Mouse (Mus musculus) midbrain, embryonic 15.5 days (tissue): Measurements from ENCODE around the gene Sapcd1. TPM values are rescaled to one million over a fixed set of nuclear protein-coding genes. Genes with fewer than 3 reads are reported as not detected.

Experiments
- ATAC-seq: fragments of 200-750 bp; cut with Nextera tagmentation; replicated peaks from 2 replicates; pipeline ENCODE4 v1.8.0; 2017; ENCODE audit warnings: moderate TSS enrichment
- H3K27ac ChIP-seq: fragments of 300-500 bp; sonication (generic); 2 replicates; pipeline ENCODE4 v1.5.1; 2015; ENCODE audit warnings: mild to moderate bottlenecking, inconsistent platforms
- H3K27me3 ChIP-seq: fragments of 300-500 bp; sonication (generic); replicated peaks from 2 replicates; pipeline ENCODE4 v1.6.1; 2015; ENCODE audit warnings: inconsistent platforms
- H3K36me3 ChIP-seq: fragments of 300-500 bp; sonication (generic); replicated peaks from 2 replicates; pipeline ENCODE4 v1.6.1; 2015; ENCODE audit warnings: inconsistent platforms
- H3K4me1 ChIP-seq: fragments of 300-500 bp; sonication (generic); 2 replicates; pipeline ENCODE4 v1.6.1; 2015; ENCODE audit warnings: inconsistent platforms
- H3K4me2 ChIP-seq: fragments of 300-500 bp; sonication (generic); 2 replicates; pipeline ENCODE4 v1.6.1; 2015; ENCODE audit warnings: inconsistent platforms, mild to moderate bottlenecking, moderate library complexity
- H3K4me3 ChIP-seq: fragments of 300-500 bp; sonication (generic); 2 replicates; pipeline ENCODE4 v1.5.1; 2015; ENCODE audit warnings: mild to moderate bottlenecking, inconsistent platforms
- H3K9ac ChIP-seq: fragments of 300-500 bp; sonication (generic); 2 replicates; pipeline ENCODE4 v1.6.1; 2015; ENCODE audit warnings: mild to moderate bottlenecking, inconsistent platforms
- H3K9me3 ChIP-seq: fragments of 300-500 bp; sonication (generic); 2 replicates; pipeline ENCODE4 v1.6.1; 2016; ENCODE audit warnings: inconsistent platforms
- whole genome bisulfite sequencing: fragments of 180-500 bp; shearing (Covaris S2); methylation state at CpG from one replicate; pipeline ENCODE4 v1.1.7; 2015; ENCODE audit warnings: mixed read lengths; 5-methylcytosine and 5-hydroxymethylcytosine counted together
- polyA plus RNA-seq: library from polyadenylated mRNA; unstranded; fragments of >200 nt; fragmentation: Nextera tagmentation; extraction: Ambion mirVana; gene quantifications from 2 replicates; pipeline ENCODE4 v1.2.1, GENCODE M21; 2015

Gene Sapcd1
- polyA plus RNA-seq = 2.5 and 2.7 TPM in 2 replicates

DNA sequence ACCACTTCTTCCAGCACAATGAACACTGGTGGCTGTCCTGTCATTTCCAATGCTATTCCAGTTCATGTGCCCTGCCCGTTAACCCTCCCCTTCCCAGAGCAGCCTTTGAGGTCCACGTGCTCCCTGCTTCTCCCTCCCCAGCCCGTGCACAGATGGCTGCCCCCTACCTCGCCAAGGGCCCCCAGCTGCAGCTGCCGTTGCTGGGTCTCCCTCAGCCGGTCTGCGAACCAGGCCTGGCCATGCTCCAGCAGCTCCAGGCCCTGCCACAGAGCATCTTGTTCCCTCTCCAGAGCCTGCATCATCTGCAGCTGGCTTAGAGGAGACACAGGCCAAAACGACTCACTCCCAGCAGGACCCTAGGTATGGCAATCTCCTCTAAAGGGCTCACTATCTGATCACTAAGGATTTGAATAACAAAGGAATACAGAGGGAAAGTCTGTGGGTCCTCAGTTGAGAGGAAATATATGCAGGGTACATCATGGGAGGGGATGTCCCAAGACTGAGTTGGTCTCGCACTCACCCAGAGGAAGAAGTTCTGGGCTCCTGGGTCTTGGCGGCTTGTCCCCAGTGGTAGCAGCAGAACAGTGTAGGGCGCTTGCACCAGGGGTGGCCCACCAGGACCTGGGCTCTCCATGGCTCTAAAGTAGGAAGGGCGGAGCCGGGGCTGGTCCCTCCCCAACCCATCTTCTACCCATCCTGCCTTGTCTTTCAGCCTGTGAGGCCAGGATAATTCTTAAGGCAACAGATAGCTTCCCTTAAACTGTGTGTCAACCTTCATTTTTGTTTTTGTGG is at the start of gene Sapcd1:
TSS of gene Sapcd1 (minus strand) at position 740 of the 792 bp plus-strand sequence.
- 0 out of 2 replicates have a peak within 1 kb of the TSS, but pooled peaks have one; percentile 3 for H3K9ac ChIP-seq
- H3K36me3 ChIP-seq = no peaks in the 10 kb centered on the region
- peak; percentile 51; the same call in 1 of the 2 replicates for ATAC-seq
- no peak within 1 kb of the TSS for H3K4me2 ChIP-seq
- H3K27ac ChIP-seq = peak within 1 kb of the TSS; percentile 49
- WGBS = 30% methylated on average over 13 of the region's 13 CpGs
- no peaks in the 10 kb centered on the region for H3K9me3 ChIP-seq
- no peak within 1 kb of the TSS for H3K4me3 ChIP-seq
- peaks cover 9% of the 10 kb centered on the region for H3K4me1 ChIP-seq
- H3K27me3 ChIP-seq = no peaks in the 10 kb centered on the region

DNA sequence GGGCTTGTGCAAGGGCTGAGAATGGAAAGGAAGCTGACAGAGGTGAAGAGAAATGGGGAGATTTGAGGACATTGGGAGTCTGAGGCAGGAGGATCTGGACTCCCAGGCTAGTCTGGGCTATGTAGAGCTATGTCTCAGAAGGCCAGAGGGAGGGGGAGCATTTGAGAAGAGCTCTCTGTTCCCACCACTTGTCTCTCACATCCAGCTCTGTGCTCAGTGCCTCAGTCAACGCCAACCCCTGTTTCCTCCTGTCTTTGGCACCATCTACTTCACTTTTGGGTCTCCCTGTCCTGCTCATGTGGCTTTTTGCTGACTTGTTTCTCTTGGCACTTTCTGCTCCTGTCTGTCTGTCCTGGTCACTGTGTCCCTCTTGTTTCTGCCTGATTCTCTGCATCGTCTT is 49.5 kb upstream of the Sapcd1 start:
- ATAC-seq = no peak
- H3K4me2 ChIP-seq = peak overlapping the region; percentile 43; the same call in 1 of the 2 replicates
- no peaks in the 10 kb centered on the region for H3K36me3 ChIP-seq
- H3K27me3 ChIP-seq = no peaks in the 10 kb centered on the region
- no peak overlapping the region for H3K27ac ChIP-seq
- WGBS = 41% methylated on average over 2 of the region's 2 CpGs
- H3K4me1 ChIP-seq = peaks cover 11% of the 10 kb centered on the region; the same call in 1 of the 2 replicates
- no peak overlapping the region for H3K9ac ChIP-seq
- peak overlapping the region; percentile 21; the same call in 1 of the 2 replicates for H3K4me3 ChIP-seq
- H3K9me3 ChIP-seq = no peaks in the 10 kb centered on the region

DNA sequence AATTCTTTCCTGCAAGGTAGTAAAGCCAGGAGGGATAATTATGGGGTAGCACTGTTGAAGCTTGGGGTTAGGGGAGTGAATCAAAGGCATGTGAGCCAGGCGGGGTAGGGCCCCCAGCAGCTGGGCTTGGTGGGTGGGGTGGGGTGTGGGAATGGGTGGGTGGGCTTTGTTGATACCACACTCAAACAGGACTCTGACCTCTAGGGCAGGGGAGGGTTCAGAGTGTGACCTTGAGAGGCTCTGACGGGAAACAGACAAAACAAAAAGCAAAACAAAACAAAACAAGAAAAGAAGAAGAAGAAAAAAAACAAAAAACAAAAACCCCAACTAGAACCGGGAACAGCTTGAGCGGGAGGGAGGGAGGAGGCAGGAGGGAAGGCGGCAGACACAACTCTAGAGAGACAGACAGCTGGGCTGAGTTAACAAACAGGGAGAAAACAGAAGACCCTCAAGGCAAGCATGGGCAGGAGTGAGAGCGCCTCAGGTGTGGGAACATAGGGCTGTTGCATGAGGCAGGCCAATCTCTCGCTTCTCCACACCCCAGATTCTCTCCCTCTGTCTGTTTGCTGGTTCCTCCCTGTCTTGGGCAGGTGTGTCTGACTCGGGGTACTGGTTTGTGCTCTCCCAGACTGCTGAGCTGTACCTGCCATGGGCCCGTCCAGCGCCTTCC is 48.8 kb upstream of the Sapcd1 start, which contains the start of gene Ly6g6e:
TSS of gene Ly6g6e (plus strand) at position 396 of the 670 bp plus-strand sequence.
- H3K4me2 ChIP-seq = peak within 1 kb of the TSS; percentile 43
- 36% methylated on average over 10 of the region's 10 CpGs for WGBS
- no peak for ATAC-seq
- H3K4me3 ChIP-seq = peak within 1 kb of the TSS; percentile 21
- H3K9me3 ChIP-seq = no peaks in the 10 kb centered on the region
- no peaks in the 10 kb centered on the region for H3K27me3 ChIP-seq
- H3K27ac ChIP-seq = no peak within 1 kb of the TSS
- no peaks in the 10 kb centered on the region for H3K36me3 ChIP-seq
- peaks cover 11% of the 10 kb centered on the region; the same call in 1 of the 2 replicates for H3K4me1 ChIP-seq
- no peak within 1 kb of the TSS; the same call in 1 of the 2 replicates for H3K9ac ChIP-seq

DNA sequence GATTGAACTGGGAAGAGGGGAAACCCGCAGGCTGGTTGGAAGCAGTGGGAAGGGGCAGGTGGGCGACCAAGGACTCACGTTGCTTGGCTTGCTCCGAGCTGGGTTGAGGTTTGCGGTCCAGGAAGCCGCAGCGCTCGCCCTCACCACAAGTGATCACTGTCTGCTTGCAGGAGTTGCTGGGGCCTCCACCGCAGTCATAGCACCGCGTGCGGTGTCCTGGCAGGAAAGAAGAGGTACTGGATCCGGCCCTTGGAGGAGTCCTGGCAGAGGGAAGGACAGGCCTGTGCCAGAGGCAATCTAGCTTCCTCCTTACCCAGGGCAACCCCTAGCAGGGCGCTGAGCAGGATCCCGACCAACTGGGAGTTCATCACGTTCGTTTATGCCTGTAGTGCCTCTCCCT is 46.3 kb upstream of the Sapcd1 start:
- ATAC-seq = no peak
- WGBS = 57% methylated on average over 17 of the region's 17 CpGs
- Histone ChIP-seq H3K36me3 (no peaks in the 10 kb centered on the region), H3K27ac (no peak overlapping the region), H3K9me3 (no peaks in the 10 kb centered on the region), H3K4me1 (peaks cover 11% of the 10 kb centered on the region; the same call in 1 of the 2 replicates), H3K27me3 (no peaks in the 10 kb centered on the region), H3K4me2 (no peak overlapping the region), H3K4me3 (no peak overlapping the region), H3K9ac (no peak overlapping the region)

DNA sequence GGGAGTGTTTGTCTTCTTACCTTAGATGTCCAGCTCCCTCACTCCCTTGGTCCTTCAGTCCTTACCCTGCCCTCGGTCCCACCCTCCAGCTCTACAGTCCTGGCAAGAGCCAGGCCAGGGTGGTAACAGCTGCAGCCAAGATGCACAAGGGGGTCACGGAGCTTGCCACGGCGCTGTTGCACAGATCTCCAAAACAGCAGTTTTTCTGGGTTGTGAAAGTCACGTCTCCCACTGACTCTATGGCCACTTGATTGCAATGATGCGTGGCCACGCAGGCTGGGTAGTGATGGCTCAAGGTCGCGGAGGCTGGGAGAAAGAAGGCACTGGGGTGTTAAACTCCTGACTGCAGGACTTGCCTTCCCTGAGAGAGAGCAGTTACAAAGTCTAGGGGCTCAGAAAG is 43.6 kb upstream of the Sapcd1 start:
- no peak overlapping the region for H3K4me3 ChIP-seq
- no peaks in the 10 kb centered on the region for H3K4me1 ChIP-seq
- no peak overlapping the region for H3K9ac ChIP-seq
- 85% methylated on average over 9 of the region's 9 CpGs for WGBS
- H3K4me2 ChIP-seq = no peak overlapping the region
- no peak overlapping the region for H3K27ac ChIP-seq
- H3K9me3 ChIP-seq = no peaks in the 10 kb centered on the region
- peaks cover 8% of the 10 kb centered on the region; the same call in 1 of the 2 replicates for H3K27me3 ChIP-seq
- no peak for ATAC-seq
- H3K36me3 ChIP-seq = no peaks in the 10 kb centered on the region

DNA sequence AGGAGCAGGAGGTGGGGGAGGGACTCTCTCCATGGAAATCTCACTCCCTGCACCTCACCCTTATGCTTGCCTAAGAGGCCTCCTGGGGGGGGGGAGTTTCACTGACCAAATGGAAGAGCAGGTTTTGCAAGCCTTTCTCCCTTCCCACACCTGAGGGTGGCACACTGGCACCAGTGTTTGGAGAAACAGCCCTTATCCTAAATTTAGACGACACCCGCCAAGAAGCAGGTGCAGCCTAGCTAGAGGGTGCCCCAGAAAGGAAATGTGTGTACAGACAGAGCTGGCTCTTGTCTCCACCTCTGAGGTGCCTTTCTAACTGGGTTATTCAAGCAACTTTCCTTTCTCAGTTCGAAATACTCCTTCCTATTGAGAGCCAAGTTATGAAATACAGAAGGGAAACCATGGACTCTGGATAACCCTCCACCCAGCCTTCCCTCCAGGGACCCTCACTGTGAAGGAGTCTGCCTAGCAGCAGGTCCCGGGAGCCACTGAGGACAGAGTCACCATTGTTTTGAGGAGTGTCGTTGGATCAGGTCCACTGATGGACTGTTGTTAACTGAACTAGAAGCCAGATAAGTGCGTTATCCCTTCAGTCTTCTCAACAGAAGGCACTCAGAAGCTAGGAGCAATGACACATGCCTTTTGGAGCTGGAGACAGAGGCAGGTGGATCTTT is 42.9 kb upstream of the Sapcd1 start:
- H3K4me1 ChIP-seq = peaks cover under 1% of the 10 kb centered on the region; the same call in 1 of the 2 replicates
- H3K27ac ChIP-seq = no peak overlapping the region
- H3K27me3 ChIP-seq = peaks cover 14% of the 10 kb centered on the region
- no peak overlapping the region for H3K4me2 ChIP-seq
- H3K4me3 ChIP-seq = no peak overlapping the region
- WGBS = 68% methylated on average over 6 of the region's 6 CpGs
- H3K9me3 ChIP-seq = no peaks in the 10 kb centered on the region
- H3K9ac ChIP-seq = no peak overlapping the region
- no peak for ATAC-seq
- no peaks in the 10 kb centered on the region for H3K36me3 ChIP-seq

DNA sequence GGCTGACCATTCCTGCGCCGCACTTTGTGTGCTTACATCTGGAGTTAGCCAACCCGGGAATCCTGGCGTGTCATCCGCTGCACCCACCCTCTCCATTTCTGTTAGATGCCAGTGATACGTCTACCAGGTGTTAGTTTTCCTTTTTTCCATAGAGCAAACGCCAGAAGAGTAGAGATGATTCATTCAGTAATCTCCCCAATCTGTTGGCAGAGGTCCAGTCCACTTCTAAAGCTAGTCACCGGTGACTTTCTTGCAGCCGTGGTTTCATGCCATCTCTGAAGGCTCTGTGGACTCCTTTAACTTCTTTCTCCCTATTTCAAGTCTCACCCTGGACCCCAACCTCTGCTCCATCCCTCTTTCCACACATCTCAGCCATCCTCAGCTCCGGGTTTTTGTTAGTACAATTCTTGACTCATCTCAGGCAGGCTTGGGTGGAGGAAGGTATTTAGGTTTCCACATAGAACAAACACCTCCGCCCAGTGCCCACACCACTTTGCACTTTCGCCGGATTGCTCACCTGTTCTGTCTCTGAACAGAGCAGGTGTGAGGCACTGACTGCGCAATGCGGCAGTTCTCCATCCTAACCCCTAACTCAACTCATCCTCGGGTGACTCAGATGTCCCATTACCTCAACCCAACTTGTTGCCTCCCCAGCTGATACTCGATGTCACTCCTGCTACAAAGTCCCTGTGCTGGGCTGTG is 40.5 kb upstream of the Sapcd1 start:
- 86% methylated on average over 17 of the region's 17 CpGs for WGBS
- no peak for ATAC-seq

DNA sequence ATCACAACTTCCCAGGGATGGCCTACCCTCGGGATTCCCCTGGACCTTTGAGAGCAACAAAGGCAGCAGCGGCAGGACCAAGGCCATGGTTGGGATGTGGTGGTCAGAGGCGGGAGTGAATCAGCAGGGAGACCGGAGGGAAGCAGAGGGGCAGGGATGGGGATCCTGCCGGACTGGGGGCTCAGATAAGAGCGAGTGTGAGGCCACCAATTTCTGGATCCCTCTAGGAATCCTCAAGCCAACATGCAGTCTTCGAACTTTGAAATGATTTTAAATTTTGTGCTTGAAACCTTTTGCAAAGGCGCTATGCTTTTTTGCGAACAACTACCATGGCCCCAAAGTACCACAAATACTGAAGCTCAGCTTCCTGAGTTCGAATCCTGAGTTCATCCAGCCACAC is 38.3 kb upstream of the Sapcd1 start, which contains the start of gene Mpig6b:
TSS of gene Mpig6b (minus strand) at position 101 of the 400 bp plus-strand sequence.
- Histone ChIP-seq H3K4me3 (peak within 1 kb of the TSS; percentile 13), H3K9me3 (no peaks in the 10 kb centered on the region), H3K4me2 (peak within 1 kb of the TSS; percentile 43), H3K9ac (peak within 1 kb of the TSS; percentile 26; the same call in 1 of the 2 replicates), H3K36me3 (peaks cover 4% of the 10 kb centered on the region; the same call in 1 of the 2 replicates), H3K27me3 (peaks cover 41% of the 10 kb centered on the region), H3K27ac (no peak within 1 kb of the TSS), H3K4me1 (peaks cover 10% of the 10 kb centered on the region; the same call in 1 of the 2 replicates)
- WGBS = 46% methylated on average over 10 of the region's 10 CpGs
- ATAC-seq = no peak

More for the DNA sequence above, 40.5 kb upstream of the Sapcd1 start:
- Histone ChIP-seq H3K4me1 (peaks cover 10% of the 10 kb centered on the region; the same call in 1 of the 2 replicates), H3K9ac (no peak overlapping the region), H3K9me3 (no peaks in the 10 kb centered on the region), H3K36me3 (no peaks in the 10 kb centered on the region), H3K4me3 (no peak overlapping the region), H3K27me3 (peaks cover 36% of the 10 kb centered on the region), H3K4me2 (no peak overlapping the region), H3K27ac (no peak overlapping the region)

- Histone ChIP-seq H3K27me3 (peaks cover 41% of the 10 kb centered on the region), H3K27ac (no peak within 1 kb of the TSS), H3K4me3 (peak within 1 kb of the TSS; percentile 13), H3K9me3 (no peaks in the 10 kb centered on the region), H3K9ac (peak within 1 kb of the TSS; percentile 26; the same call in 1 of the 2 replicates), H3K4me2 (peak within 1 kb of the TSS; percentile 43), H3K36me3 (peaks cover 4% of the 10 kb centered on the region; the same call in 1 of the 2 replicates), H3K4me1 (peaks cover 18% of the 10 kb centered on the region)
- under 1% methylated on average over 48 of the region's 48 CpGs for WGBS
- ATAC-seq = no peak
Measured at GRCm38 (mm10) chr17:35064951-35065947, 37.4 kb upstream of the Sapcd1 start, which contains the start of gene Ly6g6c. TSS of gene Ly6g6c (plus strand) at chr17:35065388.

- Histone ChIP-seq H3K9ac (no peak overlapping the region), H3K4me1 (peaks cover 24% of the 10 kb centered on the region), H3K27ac (no peak overlapping the region), H3K27me3 (peaks cover 41% of the 10 kb centered on the region), H3K4me3 (no peak overlapping the region), H3K36me3 (peaks cover 4% of the 10 kb centered on the region; the same call in 1 of the 2 replicates), H3K9me3 (no peaks in the 10 kb centered on the region), H3K4me2 (no peak overlapping the region)
- no peak for ATAC-seq
- WGBS = 31% methylated on average over 10 of the region's 10 CpGs
Measured at GRCm38 (mm10) chr17:35064378-35064877, 36.6 kb upstream of the Sapcd1 start.
